Mouse (Mus musculus) ES-Bruce4 (cell line): ENCODE results near the gene Aldh5a1. TPM values are rescaled to one million over a fixed set of nuclear protein-coding genes. Genes with fewer than 3 reads are reported as not detected.

Experiments used
- H3K27ac ChIP-seq: 2 replicates; pipeline ENCODE4 v1.5.1; 2012; ENCODE audit warnings: low read length, inconsistent platforms; ENCODE audit not compliant: insufficient read depth
- H3K27me3 ChIP-seq: 2 replicates; pipeline ENCODE4 v1.6.1; 2012; ENCODE audit warnings: mild to moderate bottlenecking, low read length, inconsistent platforms; ENCODE audit not compliant: control insufficient read depth, poor library complexity, insufficient read depth, severe bottlenecking
- H3K36me3 ChIP-seq: 2 replicates; pipeline ENCODE4 v1.6.1; 2012; ENCODE audit warnings: inconsistent platforms, mild to moderate bottlenecking, low read length, moderate library complexity; ENCODE audit not compliant: control insufficient read depth, poor library complexity, insufficient read depth, severe bottlenecking
- H3K4me1 ChIP-seq: one replicate; pipeline ENCODE4 v1.8.1; 2011; ENCODE audit warnings: low read length; ENCODE audit not compliant: control insufficient read depth, insufficient read depth
- H3K4me3 ChIP-seq: 2 replicates; pipeline ENCODE4 v1.5.1; 2011; ENCODE audit warnings: low read depth, mild to moderate bottlenecking, low read length
- H3K9ac ChIP-seq: 2 replicates; pipeline ENCODE4 v1.6.1; 2012; ENCODE audit warnings: low read depth, mild to moderate bottlenecking, inconsistent platforms; ENCODE audit not compliant: poor library complexity, severe bottlenecking
- H3K9me3 ChIP-seq: replicated peaks from 2 replicates; pipeline ENCODE4 v1.6.1; 2012; ENCODE audit warnings: mild to moderate bottlenecking, low read length, inconsistent platforms; ENCODE audit not compliant: control insufficient read depth, poor library complexity, insufficient read depth, severe bottlenecking
- CTCF ChIP-seq: IDR thresholded peaks from one replicate; pipeline ENCODE4 v1.8.1; 2011; ENCODE audit warnings: low read depth, low read length
- EP300 ChIP-seq: IDR thresholded peaks from 2 replicates; pipeline ENCODE4 v1.6.1; 2011; ENCODE audit warnings: low read depth, low read length; ENCODE audit not compliant: insufficient read depth
- POLR2A ChIP-seq: IDR thresholded peaks from one replicate; pipeline ENCODE4 v1.8.1; 2011; ENCODE audit warnings: low read length; ENCODE audit not compliant: insufficient read depth
- polyA plus RNA-seq: library from polyadenylated mRNA; stranded (reverse); fragments of >200 nt; gene quantifications from 2 replicates; pipeline ENCODE4 v1.2.4, GENCODE M21; 2011; ENCODE audit warnings: low read depth; ENCODE audit not compliant: missing spikeins, insufficient read depth, insufficient read length

Gene Aldh5a1
- polyA plus RNA-seq, 1 experiment, result 14.6 TPM

- Histone ChIP-seq H3K27ac (no peak overlapping the region), H3K4me1 (no peaks in the 10 kb centered on the region)
These were observed 76.4 kb downstream of the Aldh5a1 start for GRCm38 (mm10) chr13:24861084-24861483.

GRCm38 (mm10) chr13:24859115-24859514 is 78.3 kb downstream of the Aldh5a1 start:
- no peaks in the 10 kb centered on the region for H3K27me3 ChIP-seq
- H3K9me3 ChIP-seq, result no peaks in the 10 kb centered on the region
- H3K36me3 ChIP-seq, result no peaks in the 10 kb centered on the region
- H3K9ac ChIP-seq, result no peak overlapping the region
- H3K27ac ChIP-seq, result no peak overlapping the region
- no peak overlapping the region for H3K4me3 ChIP-seq
- TF ChIP-seq EP300, result no peak
- no peak for TF ChIP-seq CTCF
- TF ChIP-seq POLR2A, result no peak
- H3K4me1 ChIP-seq, result no peaks in the 10 kb centered on the region

More at GRCm38 (mm10) chr13:24861084-24861483, 76.4 kb downstream of the Aldh5a1 start:
- Histone ChIP-seq H3K4me3 (no peak overlapping the region), H3K9me3 (no peaks in the 10 kb centered on the region), H3K27me3 (no peaks in the 10 kb centered on the region), H3K36me3 (no peaks in the 10 kb centered on the region), H3K9ac (no peak overlapping the region)
- TF ChIP-seq POLR2A, result no peak
- no peak for TF ChIP-seq CTCF
- no peak for TF ChIP-seq EP300

Other genes starting within 250 kb of the Aldh5a1 start
- gene Armh2, start 196.4 kb downstream of the Aldh5a1 start, polyA plus RNA-seq, result not detected in 2 replicates
- 127 and 129 TPM in 2 replicates for gene Gmnn, start 175.7 kb downstream of the Aldh5a1 start, polyA plus RNA-seq
- gene BC005537, start 136.0 kb downstream of the Aldh5a1 start, polyA plus RNA-seq, result 78.9 and 92.7 TPM in 2 replicates
- 90.7 and 93.1 TPM in 2 replicates for gene Acot13, start 106.1 kb downstream of the Aldh5a1 start, polyA plus RNA-seq
- 88.3 and 95.8 TPM in 2 replicates for gene Tdp2, start 106.0 kb downstream of the Aldh5a1 start, polyA plus RNA-seq
- not detected in 2 replicates for gene D130043K22Rik, start 92.5 kb downstream of the Aldh5a1 start, polyA plus RNA-seq
- 2.1 and 2.5 TPM in 2 replicates for gene Gpld1, start 5.5 kb upstream of the Aldh5a1 start, polyA plus RNA-seq
- 21.8 and 29.6 TPM in 2 replicates for gene Mrs2, start 82.7 kb upstream of the Aldh5a1 start, polyA plus RNA-seq
- 2.5 and 3.5 TPM in 2 replicates for gene Dcdc2a, start 118.3 kb upstream of the Aldh5a1 start, polyA plus RNA-seq